Mouse (Mus musculus): ENCODE measurements around the gene Tmod2. TPM values are rescaled to one million over a fixed set of nuclear protein-coding genes. Genes with fewer than 3 reads are reported as not detected.
A peak's percentile ranks its signal among the peaks of the same experiment; 100 is the strongest.
"Not testable (repeated sequence)": the region's sequence is repeated elsewhere in the genome, so short reads cannot be mapped to it uniquely, and the experiment has no call there.

Tmod2 gene
- 100 to 1,000 TPM; 327 to 364 (median 350) TPM for total RNA-seq (2022)

DNA sequence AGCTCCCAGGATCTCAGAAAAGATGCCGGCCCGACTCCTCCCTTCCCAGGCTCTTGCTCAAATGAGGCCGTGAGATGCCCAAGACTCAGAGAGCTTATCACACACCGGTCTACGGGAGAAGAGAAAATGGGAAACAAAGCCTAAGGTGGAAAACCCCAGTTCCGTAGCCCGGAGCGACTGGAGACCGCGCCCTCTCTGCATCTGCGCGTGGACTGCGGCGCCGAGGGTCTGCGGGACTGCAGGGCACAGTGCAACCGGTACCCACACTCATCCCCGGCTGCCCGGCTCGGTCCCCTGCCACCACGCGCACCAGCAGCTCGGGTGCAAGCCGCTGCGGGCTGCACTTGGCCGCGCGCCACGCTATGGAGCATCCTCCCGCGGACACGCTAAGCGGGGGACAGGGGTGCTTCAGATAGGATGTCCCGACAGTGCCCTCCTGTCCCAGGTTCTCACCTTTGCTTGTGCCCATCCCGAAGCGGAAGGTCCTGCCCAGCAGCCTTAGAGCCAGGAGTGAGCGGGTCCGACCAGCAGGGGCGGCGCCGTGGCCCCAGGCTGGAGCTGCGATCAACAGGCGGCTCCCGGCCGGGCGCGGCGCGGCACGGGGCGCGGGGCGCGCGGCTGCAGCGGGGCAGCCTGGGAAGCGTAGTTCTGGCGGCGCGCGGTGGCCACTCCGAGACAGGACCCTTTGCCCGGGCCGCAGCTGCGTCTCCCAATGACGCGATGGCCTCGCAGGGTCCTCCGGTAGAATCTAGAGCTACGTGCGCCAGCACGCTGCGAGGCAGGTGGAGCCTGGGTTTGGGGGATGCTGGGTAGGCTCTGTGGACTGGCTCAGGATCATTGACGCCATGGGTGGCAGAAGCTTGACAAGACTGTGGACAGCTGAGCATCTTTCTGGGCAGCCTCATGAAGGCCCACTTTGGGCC, at the start of gene Tmod2:
TSS of gene Tmod2 (minus strand) at position 755 of the 923 bp plus-strand sequence.
- peak; percentile 80 to 82 for DNase-seq (ENCODE audit: low spot score in 2 of 2)

DNA sequence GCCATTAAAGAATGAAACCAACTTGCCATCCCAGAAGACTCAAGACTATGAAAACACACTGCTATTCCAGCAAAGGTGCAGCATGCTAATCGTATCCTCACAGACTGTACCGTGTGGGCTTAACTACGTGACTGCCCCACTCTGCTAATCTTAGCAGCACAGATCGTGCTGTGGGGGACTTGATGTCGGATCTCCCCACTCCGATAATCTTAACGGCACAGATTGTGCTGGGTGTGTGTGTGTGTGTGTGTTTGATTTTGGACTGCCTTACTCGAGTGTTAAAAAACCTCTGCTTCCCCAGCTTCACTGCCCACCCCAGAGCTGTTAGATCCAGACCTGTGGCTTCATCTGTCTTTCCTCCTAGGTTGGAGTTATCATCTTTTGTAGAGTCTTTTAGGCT, 49.8 kb upstream of the Tmod2 start:
- peak in 1 of 2 experiments; percentile 75 for DNase-seq (ENCODE audit: low spot score in 2 of 2)

- DNase-seq (ENCODE audit: low spot score in 2 of 2) = not testable (repeated sequence)
These were observed 45.3 kb upstream of the Tmod2 start for GRCm38 (mm10) chr9:75656456-75656855.

DNA sequence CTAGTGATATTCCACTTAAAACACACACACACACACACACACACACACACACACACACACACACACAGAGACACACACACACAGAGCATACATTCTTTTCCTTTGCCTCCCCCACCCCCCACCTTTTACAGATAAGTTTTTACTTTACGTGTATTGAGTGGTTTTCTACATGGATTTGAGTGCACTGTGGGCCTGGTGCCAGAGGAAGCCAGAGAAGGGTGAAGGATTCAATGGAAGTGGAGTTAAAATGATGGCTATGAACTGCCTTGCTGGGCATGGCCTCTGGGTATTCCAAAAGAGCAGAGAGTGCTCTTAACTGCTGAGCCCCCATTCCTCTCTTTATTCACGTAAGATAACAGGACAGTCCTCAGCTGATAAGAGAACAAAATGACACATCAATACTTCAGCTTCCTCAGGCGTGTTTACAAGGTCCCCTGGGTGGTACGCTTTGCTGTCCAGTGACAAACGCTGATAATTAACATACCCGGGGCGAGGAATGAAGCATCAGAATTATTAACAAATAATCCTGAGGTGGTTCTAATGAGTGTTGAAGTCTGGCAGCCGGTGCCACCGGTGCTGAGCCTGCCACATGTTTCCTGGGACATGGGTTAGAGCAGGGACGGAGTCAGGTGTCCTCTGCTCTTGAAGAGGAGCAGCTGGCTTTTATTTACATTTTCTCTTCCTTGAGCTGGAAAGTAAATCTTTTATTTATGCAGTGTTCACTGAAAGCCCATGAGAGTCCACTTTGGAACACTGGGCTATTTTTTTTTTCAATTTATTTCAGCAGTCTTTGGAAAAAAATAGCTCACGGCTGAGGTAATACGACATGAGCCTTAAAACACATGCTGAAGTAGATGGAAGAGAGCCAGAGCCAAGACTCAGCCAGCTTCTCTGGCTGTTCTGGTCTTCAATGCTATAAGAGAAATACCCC, 43.1 kb upstream of the Tmod2 start:
- no peak for DNase-seq (ENCODE audit: low spot score in 2 of 2)

DNA sequence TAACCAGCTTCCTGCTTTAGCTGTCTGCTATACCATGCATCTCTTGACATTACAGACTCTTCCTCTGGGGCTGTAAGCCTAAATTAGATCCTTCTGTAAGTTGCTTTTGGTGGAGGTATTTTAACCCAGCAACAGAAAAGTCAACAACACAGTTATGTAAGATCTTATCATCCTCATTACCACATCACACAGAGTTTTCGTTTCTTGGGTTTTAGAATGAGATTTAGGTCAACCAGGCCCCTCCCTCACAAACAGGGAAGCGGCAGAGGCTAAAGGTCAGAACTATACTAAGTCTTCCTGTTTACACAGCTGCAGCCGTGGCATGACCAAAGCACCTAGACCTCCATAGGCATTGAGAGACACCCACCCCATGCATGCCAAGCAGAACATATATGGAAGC, 34.3 kb upstream of the Tmod2 start:
- no peak for DNase-seq (ENCODE audit: low spot score in 2 of 2)

DNA sequence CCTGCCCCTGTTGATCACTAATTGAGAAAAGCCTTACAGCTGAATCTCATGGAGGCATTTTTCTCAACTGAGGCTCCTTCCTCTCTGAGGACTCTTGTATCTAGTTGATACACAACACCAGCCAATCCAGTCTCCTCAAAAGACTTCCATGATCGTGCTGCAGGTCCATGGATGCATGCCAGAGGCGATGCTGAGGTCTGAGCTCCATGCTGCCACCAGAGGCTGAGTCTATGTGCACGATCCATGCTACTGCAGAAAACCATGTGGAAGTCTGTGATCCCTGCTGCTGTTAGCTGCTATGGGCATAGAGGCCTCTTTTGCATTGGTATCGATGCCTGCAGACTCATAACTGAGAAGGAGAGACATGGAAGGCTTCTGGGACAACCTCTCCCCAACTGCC, 23.1 kb upstream of the Tmod2 start:
- DNase-seq (ENCODE audit: low spot score in 2 of 2) = no peak

GRCm38 (mm10) chr9:75633603-75634002, 22.5 kb upstream of the Tmod2 start:
- DNase-seq (ENCODE audit: low spot score in 2 of 2) = no peak

- DNase-seq (ENCODE audit: low spot score in 2 of 2) = no peak
These were observed 21.8 kb upstream of the Tmod2 start for GRCm38 (mm10) chr9:75632902-75633301.

DNA sequence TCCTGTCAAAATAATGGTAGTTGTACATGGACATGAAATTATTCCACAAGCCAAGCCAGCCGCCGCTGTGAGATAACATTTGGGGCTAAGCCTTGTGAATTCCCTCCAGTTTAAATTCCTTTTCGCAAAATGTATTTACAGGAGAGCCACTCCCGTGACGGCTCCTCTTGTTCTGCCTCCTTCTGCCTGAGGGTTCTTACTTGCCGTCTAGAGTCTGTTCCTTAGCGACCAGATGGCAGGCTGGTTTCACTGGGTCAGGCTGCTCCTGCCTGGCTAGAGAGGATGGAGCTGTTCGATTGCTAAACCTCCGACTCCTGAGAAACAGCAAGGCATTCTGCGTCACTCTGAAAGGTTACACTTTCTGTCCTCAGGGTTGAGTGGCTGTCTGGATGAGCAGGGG, 21.0 kb upstream of the Tmod2 start:
- no peak for DNase-seq (ENCODE audit: low spot score in 2 of 2)

GRCm38 (mm10) chr9:75630823-75631454, 19.8 kb upstream of the Tmod2 start:
- DNase-seq (ENCODE audit: low spot score in 2 of 2) = no peak

GRCm38 (mm10) chr9:75626308-75626604, 15.1 kb upstream of the Tmod2 start:
- DNase-seq (ENCODE audit: low spot score in 2 of 2) = peak in 1 of 2 experiments; percentile 37

DNA sequence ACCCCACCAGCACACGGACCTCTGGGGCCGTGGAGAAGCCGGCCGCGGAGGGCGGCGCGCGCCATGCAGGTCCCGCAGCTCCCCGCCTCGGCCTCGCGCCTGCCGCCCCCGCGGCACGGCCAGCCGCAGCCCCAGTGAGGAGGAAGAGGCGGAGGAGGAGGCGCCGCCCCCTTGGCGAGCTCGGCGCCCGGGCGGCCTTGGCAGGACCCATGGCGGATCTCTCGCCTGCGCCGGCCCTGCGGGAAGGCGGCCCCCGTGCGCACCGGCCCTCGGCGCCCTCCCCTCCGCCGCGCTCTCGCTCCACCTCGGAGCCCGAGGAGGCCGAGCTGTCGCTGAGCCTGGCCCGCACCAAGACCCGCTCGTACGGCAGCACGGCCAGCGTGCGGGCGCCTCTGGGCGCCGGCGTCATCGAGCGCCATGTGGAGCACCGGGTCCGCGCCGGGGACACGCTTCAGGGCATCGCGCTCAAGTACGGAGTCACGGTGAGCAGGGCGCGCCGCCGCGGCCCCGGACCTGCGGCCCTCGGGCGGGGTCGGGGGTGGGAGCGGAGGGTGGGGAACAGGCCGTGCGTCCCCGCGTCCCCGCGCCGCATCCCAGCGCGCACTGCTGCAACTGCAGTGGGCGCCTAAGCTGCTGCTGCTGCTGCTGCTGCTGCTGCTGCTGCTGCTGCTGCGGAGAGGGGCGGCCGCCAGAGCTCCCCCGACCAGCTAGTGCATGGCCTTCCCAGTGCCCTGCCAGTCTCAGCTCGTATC, 14.6 kb upstream of the Tmod2 start, which contains the start of gene Lysmd2:
TSS of gene Lysmd2 (plus strand) at position 186 of the 752 bp plus-strand sequence.
- peak; percentile 53 to 70 for DNase-seq (ENCODE audit: low spot score in 2 of 2)

GRCm38 (mm10) chr9:75624983-75625555, 13.9 kb upstream of the Tmod2 start:
- DNase-seq (ENCODE audit: low spot score in 2 of 2) = no peak

- no peak for DNase-seq (ENCODE audit: low spot score in 2 of 2)
These were observed 10.3 kb upstream of the Tmod2 start for GRCm38 (mm10) chr9:75621428-75621827.

GRCm38 (mm10) chr9:75619761-75620160, 8.6 kb upstream of the Tmod2 start:
- not testable (repeated sequence) for DNase-seq (ENCODE audit: low spot score in 2 of 2)

DNA sequence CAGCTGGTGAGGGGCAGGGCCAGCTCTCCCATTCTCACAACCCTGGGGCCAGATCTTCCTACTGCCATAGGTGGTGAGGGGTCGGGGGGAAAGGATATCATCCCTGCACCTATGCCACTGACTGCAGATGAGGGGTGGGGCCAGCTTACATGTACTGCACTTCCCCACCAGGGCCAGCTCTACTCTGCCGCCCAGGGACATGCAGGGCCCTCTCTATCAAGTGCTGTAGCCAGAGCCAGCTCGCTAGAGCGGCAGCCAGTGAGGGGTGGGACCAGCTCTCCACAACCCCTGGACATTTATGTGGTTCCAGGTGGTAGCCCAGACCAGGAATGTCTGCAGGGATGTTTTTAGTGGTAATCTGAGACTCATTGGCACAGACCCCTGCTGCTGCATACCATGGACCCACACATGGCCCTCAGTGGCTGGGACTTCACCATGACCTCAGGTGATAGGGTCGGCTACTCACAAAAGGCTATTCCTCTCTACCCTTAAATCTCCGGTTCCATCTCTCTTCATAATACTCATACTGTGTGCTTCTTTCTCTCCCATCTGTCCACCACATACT, 7.8 kb upstream of the Tmod2 start:
- DNase-seq (ENCODE audit: low spot score in 2 of 2) = no peak

DNA sequence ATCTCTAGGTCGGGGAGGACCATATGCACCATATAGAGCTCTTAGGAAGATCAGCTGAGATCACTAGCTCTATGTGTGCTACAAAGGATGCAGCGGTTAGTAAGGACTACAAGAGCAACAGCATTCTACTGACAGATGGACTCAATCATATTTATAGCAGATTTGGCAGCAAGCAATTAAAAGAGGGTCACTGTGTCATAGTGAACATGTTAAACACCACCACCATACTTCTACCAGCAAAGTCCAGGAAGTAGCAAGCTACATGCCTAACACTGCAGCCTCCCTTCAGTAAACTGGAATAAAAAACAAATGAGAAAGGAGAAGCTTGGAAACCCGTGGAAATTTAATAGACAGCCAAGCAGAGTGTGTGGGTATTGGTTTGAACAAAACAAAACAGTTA, 5.4 kb upstream of the Tmod2 start:
- no peak for DNase-seq (ENCODE audit: low spot score in 2 of 2)

GRCm38 (mm10) chr9:75609965-75610364, 1.2 kb downstream of the Tmod2 start:
- DNase-seq (ENCODE audit: low spot score in 2 of 2) = no peak

DNA sequence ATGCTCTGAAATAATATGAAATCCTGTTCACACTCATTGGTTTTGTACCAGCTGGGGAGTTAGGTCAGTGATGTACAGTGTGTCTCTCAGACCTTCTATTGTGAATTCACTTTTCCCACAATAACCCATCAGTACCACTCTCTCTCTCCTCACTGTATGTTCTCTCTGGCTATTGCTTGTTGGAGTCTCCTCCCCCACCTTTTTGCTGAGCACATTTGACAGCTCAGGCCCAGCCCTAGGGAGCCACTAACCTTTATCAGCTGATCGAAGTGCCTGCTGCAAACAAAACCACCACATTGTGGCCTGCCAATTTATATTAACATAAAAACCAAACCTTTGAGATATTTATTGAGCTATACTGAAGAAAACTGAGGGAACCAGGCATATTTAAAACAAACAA, 1.6 kb downstream of the Tmod2 start:
- no peak for DNase-seq (ENCODE audit: low spot score in 2 of 2)

GRCm38 (mm10) chr9:75607496-75607895, 3.6 kb downstream of the Tmod2 start:
- DNase-seq (ENCODE audit: low spot score in 2 of 2) = no peak

All from left cerebral cortex, adult 8-10 months (tissue).